ENCODE assay signal across 24 mouse cellular contexts in genomic region chr6:91004157-91004556, GRCm38 (mm10). TPM values are rescaled to one million over a fixed set of nuclear protein-coding genes. Genes with fewer than 3 reads are reported as not detected.
A peak's percentile ranks its signal among the peaks of the same experiment; 100 is the strongest.
DNase-seq lines count a peak whose midpoint lies in the region; ATAC-seq and TF ChIP-seq lines count a peak whose summit lies in the region.
"Had no signal": no experiment of that assay in that cellular context is flagged by ENCODE, and none has a peak within 500 bp of the region (broad histone marks: within the 10 kb centered on the region; RNA-seq: fewer than 3 reads in every experiment).

No protein-coding gene starts in this region.

- H3K4me3 ChIP-seq in liver, embryonic 11.5 days (ENCODE audit: low read depth, low read length) = peak overlapping the region; percentile 9; the same call in 1 of the 2 replicates
- no peak overlapping the region for H3K4me3 ChIP-seq in liver, postnatal 0 days (ENCODE audit: low read depth, low read length)
- no peak overlapping the region for H3K4me3 ChIP-seq in ES-E14 (ENCODE audit: insufficient read depth in 1 of 2, low read depth in 1 of 2, low read length in 2 of 2, poor library complexity in 1 of 2, severe bottlenecking in 1 of 2)
- H3K4me3 ChIP-seq in liver, embryonic 14.5 days (ENCODE audit: insufficient read depth in 1 of 2, low read depth in 2 of 2, low read length in 2 of 2) = no peak overlapping the region
- no peak overlapping the region for H3K4me3 ChIP-seq in left cerebral cortex, adult 2 months
- H3K4me3 ChIP-seq: embryonic facial prominence, embryonic 10.5 days; embryonic facial prominence, embryonic 13.5 days; forebrain, embryonic 12.5 days; forebrain, embryonic 15.5 days; heart, embryonic 12.5 days; heart, embryonic 15.5 days; hindbrain, embryonic 10.5 days; hindbrain, embryonic 13.5 days had no signal

- TF ChIP-seq EP300 in liver, postnatal 0 days (IDR thresholded peaks at IDR 0.05; ENCODE audit: low read depth) = no peak
- TF ChIP-seq EP300 in liver, embryonic 14.5 days (IDR thresholded peaks at IDR 0.05; ENCODE audit: low read depth) = no peak

- H3K9ac ChIP-seq in liver, embryonic 11.5 days (ENCODE audit: low read depth, low read length) = peak overlapping the region; percentile 38; the same call in 1 of the 2 replicates
- no peak overlapping the region for H3K9ac ChIP-seq in liver, postnatal 0 days (replicated peaks)
- 0 out of 2 replicates have a peak overlapping the region, but pooled peaks have one; percentile 62 for H3K9ac ChIP-seq in ES-E14 (ENCODE audit: insufficient read depth, low read depth, low read length, poor library complexity, severe bottlenecking)
- H3K9ac ChIP-seq in liver, embryonic 14.5 days (replicated peaks) = peak overlapping the region; percentile 24; the same call in 1 of the 2 replicates
- H3K9ac ChIP-seq: embryonic facial prominence, embryonic 13.5 days; forebrain, embryonic 12.5 days; forebrain, embryonic 15.5 days; heart, embryonic 12.5 days; heart, embryonic 15.5 days; hindbrain, embryonic 13.5 days had no signal

- H3K9me3 ChIP-seq in liver, embryonic 11.5 days (ENCODE audit: control insufficient read depth, low read length) = no peaks in the 10 kb centered on the region
- no peaks in the 10 kb centered on the region for H3K9me3 ChIP-seq in liver, postnatal 0 days (ENCODE audit: low read length)
- H3K9me3 ChIP-seq in ES-E14 (ENCODE audit: control insufficient read depth, insufficient read depth, low read depth, low read length) = no peaks in the 10 kb centered on the region
- H3K9me3 ChIP-seq in liver, embryonic 14.5 days (ENCODE audit: control insufficient read depth, low read length) = no peaks in the 10 kb centered on the region
- H3K9me3 ChIP-seq: embryonic facial prominence, embryonic 10.5 days; embryonic facial prominence, embryonic 13.5 days; forebrain, embryonic 12.5 days; forebrain, embryonic 15.5 days; heart, embryonic 12.5 days; heart, embryonic 15.5 days; hindbrain, embryonic 10.5 days; hindbrain, embryonic 13.5 days had no signal

- intact Hi-C loops in left cerebral cortex, adult 2 months (cut with DNase I) = no loop called here

- in situ Hi-C loops in ES-E14 (cut with MboI; ENCODE audit: low sequenced_read_pairs in 2 of 2, unreplicated experiment in 2 of 2) = no loop called here

- 83% methylated on average over 2 of the region's 2 CpGs for WGBS in liver, embryonic 11.5 days
- WGBS in liver, postnatal 0 days (ENCODE audit: insufficient replicate concordance) = 80% methylated on average over 2 of the region's 2 CpGs
- WGBS in liver, embryonic 14.5 days (ENCODE audit: insufficient replicate concordance) = 71% methylated on average over 2 of the region's 2 CpGs

- peaks cover 38% of the 10 kb centered on the region for H3K4me1 ChIP-seq in liver, embryonic 11.5 days (replicated peaks; ENCODE audit: control insufficient read depth, insufficient read depth, low read length)
- peaks cover 6% of the 10 kb centered on the region for H3K4me1 ChIP-seq in liver, postnatal 0 days (ENCODE audit: insufficient read depth)
- peaks cover 0 to 26% of the 10 kb centered on the region in 2 experiments; a peak in 2 of 4 replicates for H3K4me1 ChIP-seq in ES-E14 (ENCODE audit: control insufficient read depth in 2 of 2, insufficient read depth in 2 of 2, low read length in 2 of 2, poor library complexity in 1 of 2)
- peaks cover 57 to 80% of the 10 kb centered on the region in 2 experiments for H3K4me1 ChIP-seq in liver, embryonic 14.5 days (replicated peaks; ENCODE audit: control insufficient read depth in 2 of 2, insufficient read depth in 2 of 2, low read length in 1 of 2)

- H3K4me2 ChIP-seq in liver, embryonic 11.5 days = peak overlapping the region; percentile 52
- H3K4me2 ChIP-seq in liver, postnatal 0 days (ENCODE audit: low read depth, low read length) = no peak overlapping the region
- H3K4me2 ChIP-seq in liver, embryonic 14.5 days (ENCODE audit: low read depth) = peak overlapping the region; percentile 49
- H3K4me2 ChIP-seq: embryonic facial prominence, embryonic 13.5 days; forebrain, embryonic 12.5 days; forebrain, embryonic 15.5 days; heart, embryonic 12.5 days; heart, embryonic 15.5 days; hindbrain, embryonic 13.5 days had no signal

- no peak for TF ChIP-seq CTCF in liver, postnatal 0 days (IDR thresholded peaks at IDR 0.05; ENCODE audit: low read depth)
- TF ChIP-seq CTCF in liver, embryonic 14.5 days (IDR thresholded peaks at IDR 0.05; ENCODE audit: low read depth) = no peak
- TF ChIP-seq CTCF in left cerebral cortex, adult 2 months (IDR thresholded peaks at IDR 0.05) = no peak

- H3K27ac ChIP-seq in liver, embryonic 11.5 days (ENCODE audit: low read depth, low read length) = peak overlapping the region; percentile 6; the same call in 1 of the 2 replicates
- H3K27ac ChIP-seq in liver, postnatal 0 days (ENCODE audit: low read depth) = no peak overlapping the region
- H3K27ac ChIP-seq in ES-E14 (ENCODE audit: insufficient read depth, low read depth, low read length, poor library complexity, severe bottlenecking) = no peak overlapping the region
- peak overlapping the region; percentile 71 for H3K27ac ChIP-seq in liver, embryonic 14.5 days
- H3K27ac ChIP-seq in left cerebral cortex, adult 2 months = no peak overlapping the region
- H3K27ac ChIP-seq: embryonic facial prominence, embryonic 10.5 days; embryonic facial prominence, embryonic 13.5 days; forebrain, embryonic 12.5 days; forebrain, embryonic 15.5 days; heart, embryonic 15.5 days; hindbrain, embryonic 10.5 days; hindbrain, embryonic 13.5 days had no signal

- DNase-seq in liver, embryonic 11.5 days (ENCODE audit: low spot score) = no peak
- DNase-seq in liver, postnatal 0 days = no peak
- no peak for DNase-seq in ES-E14 (ENCODE audit: low read depth, low spot score)
- DNase-seq in liver, embryonic 14.5 days (ENCODE audit: low read depth in 3 of 3, low spot score in 3 of 3) = no peak
- DNase-seq in left cerebral cortex, adult 2 months (ENCODE audit: extremely low spot score in 1 of 2, low spot score in 2 of 2) = no peak
- DNase-seq in adrenal gland, postnatal 10 days = no peak
- DNase-seq in embryo, embryonic 10 days (ENCODE audit: low spot score) = no peak
- DNase-seq: adrenal gland, postnatal 14 days; cerebellum, adult 11 months; cerebellum, adult 2 months; cerebellum, adult 9-11 months; embryo, embryonic 11 days; gastrocnemius, postnatal 25 days; heart, postnatal 36 days had no signal

- H3K27me3 ChIP-seq in liver, embryonic 11.5 days (replicated peaks; ENCODE audit: control insufficient read depth, insufficient read depth, low read length) = no peaks in the 10 kb centered on the region
- no peaks in the 10 kb centered on the region for H3K27me3 ChIP-seq in liver, postnatal 0 days (ENCODE audit: insufficient read depth, low read length)
- H3K27me3 ChIP-seq in liver, embryonic 14.5 days (ENCODE audit: control insufficient read depth, insufficient read depth, low read length) = no peaks in the 10 kb centered on the region
- H3K27me3 ChIP-seq: forebrain, embryonic 15.5 days; heart, embryonic 15.5 days; hindbrain, embryonic 13.5 days; Patski had no signal

- ATAC-seq in liver, embryonic 11.5 days (replicated peaks; ENCODE audit: low FRiP score) = no peak
- no peak for ATAC-seq in liver, postnatal 0 days
- ATAC-seq in liver, embryonic 14.5 days (ENCODE audit: insufficient read depth) = no peak
- ATAC-seq: forebrain, embryonic 15.5 days; hindbrain, embryonic 16.5 days; Patski had no signal

- H3K36me3 ChIP-seq in liver, embryonic 11.5 days (ENCODE audit: control insufficient read depth, insufficient read depth, low read length) = no peaks in the 10 kb centered on the region
- no peaks in the 10 kb centered on the region for H3K36me3 ChIP-seq in liver, postnatal 0 days (replicated peaks; ENCODE audit: insufficient read depth, low read length)
- no peaks in the 10 kb centered on the region for H3K36me3 ChIP-seq in ES-E14 (ENCODE audit: control insufficient read depth, insufficient read depth, low read length, poor library complexity, severe bottlenecking)
- no peaks in the 10 kb centered on the region for H3K36me3 ChIP-seq in liver, embryonic 14.5 days (replicated peaks; ENCODE audit: control insufficient read depth, insufficient read depth, low read depth)
- H3K36me3 ChIP-seq: embryonic facial prominence, embryonic 10.5 days; embryonic facial prominence, embryonic 13.5 days; forebrain, embryonic 12.5 days; forebrain, embryonic 15.5 days; heart, embryonic 12.5 days; heart, embryonic 15.5 days; hindbrain, embryonic 10.5 days; hindbrain, embryonic 13.5 days had no signal

TF ChIP-seq in ES-E14, 5 proteins besides CTCF, POLR2A, EP300 and RAD21:
- TF ChIP-seq ZNF384 (IDR thresholded peaks at IDR 0.05; ENCODE audit: low read depth, low read length) = no peak
- TF ChIP-seq ZC3H11A (IDR thresholded peaks at IDR 0.05; ENCODE audit: borderline replicate concordance, low read depth, low read length) = no peak

RNA-seq across cellular contexts. Expression of gene Iqsec1, which starts 15.7 kb away (rescaled TPM):
- 5.6 and 9.1 TPM in 2 replicates for polyA plus RNA-seq in liver, embryonic 11.5 days (2014; fragmentation: Nextera tagmentation; extraction: Ambion mirVana)
- polyA plus RNA-seq in liver, postnatal 0 days (2015; fragmentation: Nextera tagmentation; extraction: Ambion mirVana) = 4.0 and 4.2 TPM in 2 replicates
- total RNA-seq in ES-E14 (2012; rRNA removed) = 18.8 and 25.4 TPM in 2 replicates
- polyA plus RNA-seq in liver, embryonic 14.5 days (2012; rRNA removed) = 9.0 and 10.2 TPM in 2 replicates
- polyA plus RNA-seq in liver, embryonic 14.5 days (2014; fragmentation: Nextera tagmentation; extraction: Ambion mirVana) = 4.0 and 4.1 TPM in 2 replicates
- 100 to 1,000 TPM; 369 to 377 TPM for total RNA-seq in left cerebral cortex, adult 2 months (2021)
- total RNA-seq in adrenal gland, postnatal 10 days (2021) = 10 to 100 TPM; 82.0 to 90.7 TPM

Comparison
In these comparisons a context has a peak if more than half of its experiments do, and no peak if none do; other contexts are left out.
1. H3K27ac ChIP-seq: peak in liver, embryonic 11.5 days (single experiment) and liver, embryonic 14.5 days (single experiment); none in liver, postnatal 0 days (single experiment), ES-E14 (single experiment) and left cerebral cortex, adult 2 months (single experiment).
2. RNA of gene Iqsec1, which starts 15.7 kb away (total RNA-seq): 369 to 377 TPM in left cerebral cortex, adult 2 months; 82.0 to 90.7 TPM in adrenal gland, postnatal 10 days and 18.8 to 25.4 TPM in ES-E14; every median in the first group is over 4 times any median in the second.